In genomic region chr9:96684866-96685599, GRCm38 (mm10) we compare ENCODE assay signal across 2 mouse cellular contexts.
TF ChIP-seq lines count a peak whose summit lies in the region.

No protein-coding gene starts in this region.

TF ChIP-seq in CH12.LX, 34 proteins besides CTCF, POLR2A, EP300 and RAD21 (continued from another document):
- TF ChIP-seq ZNF384 (IDR thresholded peaks at IDR 0.05; ENCODE audit: low read depth, low read length), result peak; percentile 68

TF ChIP-seq in ES-E14, 5 proteins besides CTCF, POLR2A, EP300 and RAD21 (continued from another document):
- peak; percentile 81 for TF ChIP-seq ZNF384 (IDR thresholded peaks at IDR 0.05; ENCODE audit: low read depth, low read length)
